Mouse (Mus musculus): ENCODE results near the gene Patl1.

DNA sequence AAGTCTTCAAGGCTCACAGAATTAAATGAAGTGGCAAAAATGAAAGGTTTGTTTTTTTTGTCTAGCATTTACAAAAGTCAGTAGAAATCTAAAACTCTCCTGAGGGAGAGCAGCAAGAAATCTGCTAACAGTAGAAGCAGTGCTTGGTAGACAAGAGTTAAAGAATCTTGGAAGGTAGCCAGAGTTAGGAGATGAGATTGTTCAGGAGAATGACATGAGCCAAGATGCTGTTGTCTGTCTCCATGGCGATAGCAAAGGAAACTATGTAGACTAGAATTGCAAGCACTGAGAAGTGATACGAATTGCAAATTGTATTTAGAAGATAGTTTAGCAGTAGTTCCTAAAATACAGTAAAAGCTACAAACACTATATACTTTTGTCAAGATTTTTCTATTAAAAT, 3.6 kb downstream of the Patl1 start:
- TF ChIP-seq CTCF (IDR thresholded peaks at IDR 0.05; ENCODE audit: borderline replicate concordance, control insufficient read depth, extremely low read depth, insufficient read depth, low read length, poor library complexity) (no peak), POLR2A (IDR thresholded peaks at IDR 0.05; ENCODE audit: control insufficient read depth, extremely low read depth, insufficient read depth, low read length, poor library complexity) (no peak)

Data from thymus, adult 2 months (tissue).